Comparison of ENCODE assay signal across 20 mouse cellular contexts in genomic region chr5:128365261-128365985, GRCm38 (mm10).
DNase-seq lines count a peak whose midpoint lies in the region; ATAC-seq lines count a peak whose summit lies in the region.
"Had no signal": no experiment of that assay in that cellular context is flagged by ENCODE, and none has a peak within 500 bp of the region (broad histone marks: within the 10 kb centered on the region; RNA-seq: fewer than 3 reads in every experiment).

No protein-coding gene starts in this region.

- no peak for DNase-seq in frontal cortex, postnatal 14 days (ENCODE audit: low spot score in 2 of 2)
- DNase-seq in left cerebral cortex, adult 11 months (ENCODE audit: low spot score): peak; percentile 36
- DNase-seq in left cerebral cortex, postnatal 4 days: no peak
- DNase-seq in left cerebral cortex, postnatal 14 days (ENCODE audit: low spot score in 2 of 2): peak; percentile 49 to 70
- peak; percentile 31 to 50 for DNase-seq in right cerebral cortex, postnatal 36 days (ENCODE audit: low spot score in 2 of 2)
- DNase-seq in embryo, embryonic 10 days (ENCODE audit: low spot score): no peak
- no peak for DNase-seq in kidney, postnatal 14 days
- DNase-seq: adrenal gland, adult 2 months; cerebellum, adult 8-10 months; cerebellum, postnatal 36 days; heart, postnatal 14 days; kidney, adult 18-20 months; kidney, postnatal 4 days; lung, embryonic 14.5 days; lung, postnatal 14 days; midbrain, embryonic 14.5 days had no signal

- peak; percentile 58 for ATAC-seq in frontal cortex, adult (ENCODE audit: low TSS enrichment)
- ATAC-seq: activated CD4-positive, CD25-positive, alpha-beta regulatory T cell, adult 4 months; forebrain, embryonic 15.5 days; hindbrain, embryonic 16.5 days had no signal

- intact Hi-C loops in left cerebral cortex, postnatal 4 days (cut with DNase I): no loop called here
- intact Hi-C loops in left cerebral cortex, postnatal 14 days (cut with DNase I): no loop called here

Comparison
In these comparisons a context has a peak if more than half of its experiments do, and no peak if none do; other contexts are left out.
1. DNase-seq: peak in left cerebral cortex, adult 11 months (single experiment), left cerebral cortex, postnatal 14 days (2 of 2) and right cerebral cortex, postnatal 36 days (2 of 2); none in frontal cortex, postnatal 14 days (0 of 2), left cerebral cortex, postnatal 4 days (single experiment), embryo, embryonic 10 days (single experiment) and kidney, postnatal 14 days (single experiment).